Mouse (Mus musculus) cerebellum, adult 8-10 months (tissue): Measurements from ENCODE around the gene Gipc2.
A peak's percentile ranks its signal among the peaks of the same experiment; 100 is the strongest.

ENCODE experiments used
- DNase-seq: peaks from one replicate; pipeline ENCODE4 v3.0.0; 2022

The Gipc2 gene

DNA sequence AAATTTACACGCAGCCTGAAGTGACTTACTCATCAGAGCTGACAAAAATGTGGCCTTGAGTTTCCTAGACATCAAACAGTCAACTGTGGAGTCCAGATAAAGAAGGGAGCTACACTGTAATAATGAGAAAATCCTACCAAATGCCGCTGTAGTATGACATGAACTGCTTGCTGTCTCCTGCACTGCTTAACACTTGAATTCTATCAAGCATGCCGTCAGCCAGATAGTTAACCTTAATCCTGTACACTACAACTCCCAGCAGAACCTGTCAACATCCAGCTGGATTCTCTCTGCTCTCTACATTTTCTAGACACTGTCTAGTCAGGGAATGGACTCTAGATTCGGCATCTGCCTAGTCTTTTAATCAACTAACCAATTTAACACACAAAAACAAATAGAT is 23.3 kb upstream of the Gipc2 start:
- DNase-seq = no peak

DNA sequence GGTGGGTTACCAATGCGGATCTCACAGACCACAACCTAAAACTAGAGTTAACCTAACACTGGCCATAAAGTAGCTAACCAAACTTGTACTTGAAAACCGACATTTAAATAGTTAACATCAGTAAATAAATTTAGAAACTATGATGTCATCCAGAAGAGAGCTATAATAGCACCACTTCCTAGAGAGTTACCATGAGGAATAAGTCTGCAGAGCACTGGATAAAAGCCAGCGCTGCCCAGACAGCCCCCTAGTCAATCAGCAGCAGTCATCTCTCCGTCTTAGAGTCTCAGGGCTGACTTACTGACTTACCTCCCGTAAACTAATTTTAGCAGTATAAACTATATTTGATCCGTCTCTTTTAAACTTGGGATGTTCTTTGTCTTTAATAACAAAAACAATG is 20.1 kb upstream of the Gipc2 start:
- no peak for DNase-seq

DNA sequence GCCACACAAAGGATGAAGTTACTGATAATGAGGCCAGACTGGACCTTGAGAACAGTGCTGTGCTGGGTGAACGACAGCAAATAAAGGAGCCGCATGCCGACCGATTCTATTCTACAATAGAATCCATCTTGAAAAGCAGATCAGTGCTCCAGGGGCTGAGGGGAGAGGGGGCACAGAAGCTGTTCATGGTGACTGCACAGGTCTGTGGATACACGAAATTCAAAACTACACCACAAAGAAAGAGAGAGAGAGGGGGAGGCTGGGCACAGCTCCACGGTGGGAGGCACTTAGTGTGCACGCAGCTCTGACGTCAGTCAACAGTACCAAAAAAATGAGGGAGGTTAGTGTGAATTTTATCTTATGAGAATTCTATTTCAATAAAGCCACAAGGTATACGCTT is 17.5 kb upstream of the Gipc2 start:
- DNase-seq = no peak

DNA sequence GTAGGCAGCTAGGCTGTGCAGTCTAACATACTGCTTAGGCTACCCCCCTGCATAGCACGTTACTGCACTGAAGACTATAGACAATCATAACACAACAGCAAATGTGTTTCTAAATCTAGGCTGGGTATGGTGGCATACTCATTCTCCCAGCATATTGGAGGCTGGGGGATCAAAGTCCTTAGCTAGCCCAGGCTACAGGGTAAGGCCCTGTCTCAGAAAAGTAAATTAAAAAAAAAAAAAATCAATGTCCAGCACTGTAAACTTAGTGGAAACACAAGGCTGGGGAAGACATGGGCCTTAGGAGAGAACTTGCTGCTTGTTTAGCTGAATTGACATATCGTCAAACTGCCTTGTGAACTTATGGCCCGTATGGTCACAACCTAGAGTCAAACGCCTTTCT is 14.6 kb upstream of the Gipc2 start:
- DNase-seq = no peak

DNA sequence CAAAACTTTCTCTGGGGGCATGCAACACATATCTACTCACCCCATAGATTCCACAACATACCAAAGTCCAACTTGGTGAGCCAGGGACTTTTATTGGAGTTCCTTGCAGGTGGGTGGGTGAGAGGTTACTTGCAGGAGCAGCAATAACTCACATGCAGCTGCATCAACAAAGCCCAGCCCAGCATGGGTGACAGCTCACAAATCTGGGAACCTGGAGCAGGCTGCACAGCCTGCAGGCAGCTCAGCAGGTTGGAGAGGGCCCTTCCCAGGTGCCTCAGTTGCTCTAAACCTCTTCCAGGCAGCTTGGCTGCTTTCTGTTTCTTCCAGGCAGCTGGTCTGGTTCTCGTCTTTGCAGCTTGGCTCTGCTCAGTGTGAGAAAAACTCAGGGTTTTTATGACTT is 13.3 kb upstream of the Gipc2 start:
- DNase-seq = no peak

DNA sequence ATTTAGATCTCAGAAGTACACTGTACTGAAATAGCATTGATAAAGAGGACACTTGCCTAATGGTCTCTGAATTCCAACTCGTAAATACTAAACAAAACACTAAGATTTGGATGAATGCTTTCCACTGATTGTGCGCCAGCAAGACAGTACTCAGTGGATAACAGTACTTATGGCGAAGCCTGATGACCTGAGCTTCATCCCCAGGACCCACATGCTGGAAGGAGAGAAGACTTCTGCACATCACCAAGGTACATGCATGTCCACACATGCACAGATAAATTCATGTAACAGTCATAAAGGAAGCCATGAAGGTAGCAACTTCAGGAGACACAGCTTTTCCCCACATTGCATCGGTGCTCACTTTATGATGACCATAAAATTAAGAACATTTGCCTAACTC is 12.8 kb upstream of the Gipc2 start:
- no peak for DNase-seq

DNA sequence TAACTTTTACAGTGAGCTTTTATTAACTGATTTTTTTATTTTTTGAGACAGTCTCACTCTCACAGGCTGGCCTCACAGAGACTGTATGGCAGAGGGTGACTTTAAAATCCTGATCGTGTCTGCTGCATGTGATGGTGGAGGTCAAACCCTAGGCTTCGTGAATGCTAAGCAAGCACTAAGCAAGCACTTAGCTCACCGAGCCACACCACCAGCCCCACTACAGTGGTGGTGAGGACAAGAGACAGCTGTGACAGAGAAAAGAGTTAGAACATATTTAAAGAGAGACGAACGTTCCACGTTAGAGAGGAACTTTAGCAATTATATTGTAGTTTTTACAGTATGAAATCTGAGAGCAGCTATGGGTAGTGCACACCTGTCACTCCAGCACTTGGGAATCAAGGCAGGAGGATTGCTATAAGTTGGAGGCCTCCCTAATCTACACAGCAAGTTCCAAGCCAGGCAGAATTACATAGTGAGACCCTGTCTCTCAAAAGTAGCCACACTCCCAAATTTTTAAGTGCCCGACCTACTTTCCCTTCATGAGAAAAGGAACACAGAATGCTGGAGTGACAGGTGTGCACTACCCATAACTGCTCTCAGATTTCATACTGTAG is 6.4 kb upstream of the Gipc2 start:
- DNase-seq = no peak

DNA sequence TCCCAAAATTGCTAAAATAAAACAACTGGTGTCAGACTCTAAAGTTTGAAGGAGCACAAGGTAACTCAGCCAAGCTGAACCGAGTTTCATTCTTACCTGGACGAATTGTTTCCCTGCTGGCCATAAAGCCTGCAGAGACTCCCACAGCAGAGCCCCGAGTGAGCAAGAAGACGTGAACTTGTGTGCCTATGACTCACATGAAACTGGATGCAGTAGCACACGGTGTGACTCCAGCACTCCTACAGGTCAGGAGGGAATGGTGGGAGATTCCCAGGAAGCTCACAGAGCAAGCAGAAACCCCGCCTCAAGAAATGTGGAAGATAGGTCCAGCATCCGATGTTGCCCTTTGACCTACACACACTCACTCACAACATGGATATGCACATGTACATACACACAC is 5.8 kb upstream of the Gipc2 start:
- DNase-seq = no peak

DNA sequence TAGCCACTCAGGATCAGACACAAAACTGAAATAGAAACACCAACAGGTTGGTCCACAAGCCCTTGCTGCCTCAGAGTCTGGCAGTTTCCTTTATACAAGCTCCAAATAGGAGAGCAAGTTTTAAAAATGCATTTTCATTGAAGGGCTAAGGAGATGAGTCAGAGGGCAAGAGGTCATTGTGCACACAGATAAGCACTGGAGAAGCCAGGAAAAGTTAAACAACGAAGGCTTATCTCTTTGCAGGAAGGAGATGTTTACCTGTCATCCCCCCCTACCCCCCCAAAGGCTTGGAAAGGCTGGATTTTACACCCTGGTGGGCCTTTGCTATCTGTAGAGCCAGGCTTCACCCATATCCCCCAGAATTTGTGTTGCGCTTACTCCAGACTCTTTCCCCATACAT is 5.2 kb upstream of the Gipc2 start:
- DNase-seq = no peak

DNA sequence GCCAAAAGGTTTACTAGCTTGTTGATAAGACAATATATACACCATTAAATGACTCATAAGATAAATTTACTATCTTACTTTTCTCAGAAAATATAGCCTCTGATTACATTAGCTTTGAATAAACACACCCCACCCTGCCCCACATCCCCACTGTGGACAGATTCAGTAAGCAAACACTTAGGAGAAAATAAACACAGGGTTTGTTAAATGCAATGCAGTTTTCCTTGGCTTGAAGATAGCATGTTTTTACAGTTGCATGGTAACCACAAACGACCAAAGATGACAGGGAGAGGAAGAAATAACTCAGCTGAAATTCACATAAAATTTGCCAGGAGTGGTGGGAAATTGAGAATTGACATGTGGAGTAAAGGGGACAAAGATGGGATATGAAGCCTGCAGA is 4.4 kb upstream of the Gipc2 start:
- no peak for DNase-seq

DNA sequence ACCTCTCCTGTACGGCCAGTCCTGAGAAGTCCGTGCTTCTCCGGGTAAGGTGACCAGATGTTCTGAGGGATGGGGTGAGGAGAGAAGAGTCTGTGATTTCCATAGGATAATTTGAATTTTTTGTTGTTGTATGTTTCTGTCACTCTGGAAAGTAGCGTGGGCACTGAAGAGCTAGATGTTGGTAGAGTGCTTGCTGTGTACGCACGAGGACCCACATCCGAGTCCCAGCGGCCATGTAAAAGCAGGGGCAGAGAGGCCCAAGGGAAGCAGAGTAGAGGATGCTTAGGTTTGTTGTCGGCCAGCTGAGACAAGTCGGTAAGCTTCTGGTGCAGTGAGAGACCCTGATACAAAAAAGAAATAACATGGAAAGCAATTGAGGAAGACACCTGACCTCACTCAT is 2.0 kb upstream of the Gipc2 start:
- no peak for DNase-seq

DNA sequence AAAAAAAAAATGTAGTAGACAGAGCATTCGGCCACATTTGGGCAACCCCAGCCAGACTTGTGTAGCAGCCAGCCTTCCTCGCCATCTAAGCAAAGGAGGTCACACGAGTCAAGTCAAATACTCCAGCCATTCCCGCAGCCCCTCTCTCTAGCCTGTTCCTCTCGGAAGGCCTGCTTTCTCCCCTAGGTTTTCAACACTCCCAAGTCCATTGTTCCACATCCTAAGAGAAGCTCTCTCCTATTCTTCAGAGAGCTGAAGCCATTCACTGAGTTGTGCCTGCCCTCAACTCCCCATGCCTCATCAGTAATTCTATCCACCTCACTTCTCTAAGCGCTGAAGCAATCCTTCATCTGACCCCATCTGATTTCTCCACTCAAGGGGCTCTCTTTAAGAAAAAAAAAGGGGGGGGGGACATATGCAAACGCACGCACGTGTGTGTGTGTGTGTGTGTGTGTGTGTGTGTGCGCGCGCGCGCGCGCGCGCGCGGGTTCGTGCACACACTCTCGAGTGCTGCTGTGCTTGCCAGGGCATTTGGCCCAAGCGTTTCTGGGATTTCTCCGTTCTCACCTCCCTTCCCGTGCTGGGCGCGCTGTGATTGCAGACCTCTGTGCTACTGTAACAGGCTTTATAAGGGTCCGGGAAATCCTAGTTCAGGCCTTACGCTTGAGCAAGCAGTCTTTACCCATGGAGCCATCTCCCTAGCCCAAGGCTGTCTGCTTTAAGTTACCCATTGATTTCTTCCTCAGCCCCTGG is 845 bp upstream of the Gipc2 start:
- DNase-seq = peak; percentile 15

DNA sequence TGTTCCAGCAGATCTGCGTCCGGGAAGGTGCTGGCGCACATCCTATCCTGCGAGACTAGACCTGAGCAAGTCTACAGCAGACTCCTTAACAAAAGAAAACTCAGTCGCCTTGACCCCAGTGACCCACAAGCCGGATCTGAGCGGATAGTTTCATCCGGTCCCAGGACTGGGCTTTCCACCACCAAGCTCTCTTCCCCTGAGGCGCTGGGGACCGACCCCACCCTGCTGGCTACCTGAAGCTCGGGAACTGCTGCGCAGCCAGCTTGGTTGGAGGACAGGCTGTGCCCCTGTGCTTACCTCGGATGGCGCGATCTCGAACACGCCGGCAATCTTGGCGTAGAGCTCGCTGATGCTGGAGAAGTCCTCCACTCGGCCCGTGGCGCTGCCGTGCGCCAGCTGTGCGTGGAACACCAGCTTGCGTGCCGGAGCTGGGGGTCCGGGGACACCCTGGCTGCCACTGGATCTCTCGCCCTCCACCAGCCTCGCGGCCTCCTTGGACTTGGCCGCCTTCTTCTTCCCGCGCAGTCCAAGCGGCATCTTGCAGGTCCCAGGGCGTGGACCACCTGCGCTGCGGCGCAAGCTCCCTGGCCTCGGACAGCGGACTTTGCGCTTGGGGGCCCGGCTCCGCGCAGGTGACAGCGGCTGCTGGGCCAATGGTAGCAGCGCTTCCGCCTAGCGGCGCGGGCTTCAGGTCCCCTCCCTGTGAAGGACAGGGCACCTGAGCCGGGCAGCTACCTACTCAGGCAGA is 505 bp downstream of the Gipc2 start:
- DNase-seq = peak; percentile 49

DNA sequence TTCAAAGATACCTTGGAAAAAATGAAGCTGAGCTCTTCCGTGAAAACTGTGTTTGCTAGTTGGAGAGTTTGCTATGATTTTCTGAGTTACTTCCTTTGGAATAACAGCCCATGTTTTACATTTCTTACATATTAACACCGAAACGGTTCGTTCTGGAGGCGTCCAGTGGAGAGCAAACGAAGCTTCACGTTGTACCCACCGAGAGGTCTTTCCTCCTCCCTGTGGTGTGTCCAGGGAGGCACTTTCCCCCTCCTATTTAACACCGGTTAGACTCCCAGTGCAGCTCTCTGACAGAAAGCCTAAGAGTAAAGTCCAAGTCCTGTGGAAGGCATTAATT is 1.0 kb downstream of the Gipc2 start:
- DNase-seq = no peak

DNA sequence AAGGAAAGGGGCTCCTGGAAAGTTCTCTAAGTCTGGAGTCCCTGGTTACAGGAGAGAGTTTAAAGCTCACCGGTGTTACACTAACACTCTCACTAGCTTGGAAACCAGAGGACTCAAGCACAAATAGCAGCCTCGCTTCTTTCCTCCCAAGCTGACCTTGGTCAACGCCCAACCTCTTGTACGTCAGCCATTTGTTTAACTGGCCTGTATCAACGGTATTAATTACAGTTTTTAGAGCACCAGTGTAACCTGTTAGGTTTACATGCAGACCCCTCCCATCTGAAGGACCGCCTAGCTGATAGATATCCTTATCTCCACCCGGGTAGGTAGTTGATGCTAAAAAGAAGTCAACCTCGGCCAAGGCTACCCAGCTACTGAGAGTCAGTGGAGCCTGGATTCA is 2.7 kb downstream of the Gipc2 start:
- DNase-seq = no peak

DNA sequence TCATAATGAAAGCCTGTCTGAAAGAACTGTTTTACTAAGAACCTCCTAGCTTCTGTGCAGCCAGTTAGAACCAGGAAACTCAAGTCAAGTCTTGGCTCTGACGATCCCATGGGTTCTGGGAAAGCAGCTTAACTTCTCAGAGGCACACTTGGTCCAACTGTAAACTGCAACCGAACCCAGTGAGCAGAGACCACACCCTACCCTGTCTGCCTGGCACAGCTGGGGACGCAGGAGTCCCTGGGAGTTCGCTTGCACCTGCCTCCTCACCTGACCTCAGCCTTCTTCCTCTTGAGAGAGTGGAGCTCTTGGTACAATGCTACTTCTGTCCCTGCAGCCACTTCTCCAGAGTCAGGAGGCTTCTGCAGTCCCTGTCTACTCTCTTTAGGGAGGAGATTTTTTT is 5.4 kb downstream of the Gipc2 start:
- no peak for DNase-seq

DNA sequence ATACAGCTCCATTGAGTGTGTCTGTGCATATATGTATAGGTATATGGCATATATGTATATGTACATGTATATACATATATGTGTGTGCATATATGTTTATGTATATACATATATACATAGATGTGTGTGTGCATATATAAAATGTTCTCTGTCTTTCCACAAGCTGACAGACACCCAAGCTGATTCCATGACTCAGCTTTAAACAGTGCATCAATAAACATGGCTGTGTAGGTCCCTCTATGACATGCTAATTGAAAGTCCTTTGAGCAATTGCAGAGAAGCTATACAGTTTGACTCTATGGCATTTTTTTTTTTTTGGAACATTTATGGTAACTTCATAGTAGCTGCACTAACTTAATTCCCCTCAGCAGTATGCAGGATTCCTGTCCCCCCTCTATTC is 6.7 kb downstream of the Gipc2 start:
- DNase-seq = no peak

DNA sequence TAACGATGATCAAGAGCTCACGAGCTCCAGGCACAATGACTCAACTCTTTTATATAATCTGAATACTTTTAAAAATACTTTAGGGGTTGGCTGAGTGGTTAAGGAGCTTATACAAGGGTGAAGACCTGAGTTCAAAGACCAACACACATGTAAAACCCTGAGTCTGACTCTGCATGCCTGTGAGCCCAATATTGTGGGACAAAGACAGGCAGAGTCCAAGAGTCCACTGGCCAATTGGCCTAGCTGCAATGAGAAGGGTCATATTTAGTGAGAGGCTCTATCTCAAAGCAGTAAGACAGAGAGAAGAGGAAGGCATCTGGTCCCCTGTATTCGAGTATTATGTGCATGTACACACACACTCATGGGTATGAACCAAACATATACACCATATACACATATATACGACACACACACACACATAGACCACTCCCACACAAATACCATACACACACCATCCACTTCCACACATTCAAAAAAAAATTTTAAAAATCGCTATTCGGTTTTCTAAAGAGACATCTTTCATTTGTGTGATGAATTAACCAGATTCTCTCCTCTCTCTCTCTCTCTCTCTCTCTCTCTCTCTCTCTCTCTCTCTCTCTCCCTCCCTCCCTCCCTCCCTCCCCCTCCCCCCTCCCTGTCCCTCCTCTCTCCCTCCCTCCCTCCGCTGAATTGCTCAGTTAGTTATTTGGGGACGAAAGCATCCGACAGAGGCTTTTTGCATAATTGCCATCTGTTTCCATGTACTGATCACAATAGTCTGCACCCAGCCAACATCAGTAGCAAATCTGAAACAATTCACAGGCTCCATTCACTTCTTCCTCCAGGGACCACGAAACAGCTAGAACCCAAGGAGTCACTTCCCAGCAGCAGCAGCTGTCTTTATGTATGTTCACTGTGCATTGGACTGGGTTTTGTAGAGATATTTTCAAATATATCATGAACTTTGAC is 7.4 kb downstream of the Gipc2 start:
- DNase-seq = no peak

DNA sequence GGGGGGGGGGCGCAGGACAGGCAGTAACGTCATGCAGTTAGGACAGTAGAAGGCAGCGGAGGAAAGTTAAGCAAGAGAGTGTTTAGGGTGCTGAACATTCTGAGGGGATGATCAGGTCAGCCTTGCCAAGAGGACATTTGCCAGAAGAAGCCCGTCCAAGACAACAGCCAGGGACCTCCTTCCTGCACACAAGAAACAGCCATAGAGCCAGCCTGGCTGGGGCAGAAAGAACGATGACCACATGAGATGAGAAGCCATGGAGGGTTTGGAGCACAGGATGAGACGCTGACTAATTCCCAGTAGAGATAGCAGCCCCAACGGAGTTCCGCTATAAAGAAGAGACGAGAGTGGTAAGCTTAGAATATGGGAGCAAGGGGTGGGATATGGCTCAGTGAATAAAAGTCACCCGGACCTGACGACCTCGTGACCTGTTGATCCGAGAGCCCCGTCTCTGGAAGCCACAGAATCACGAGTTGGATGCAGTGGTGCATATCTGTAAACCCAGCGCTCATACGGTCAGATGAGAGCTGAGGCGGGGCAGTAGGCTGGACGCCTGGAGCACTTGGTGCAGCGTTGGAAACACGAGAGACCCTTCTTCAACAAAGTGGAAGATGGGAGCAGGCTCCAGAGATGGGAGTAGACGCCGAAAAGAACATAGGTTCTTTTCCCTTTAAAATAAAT is 9.1 kb downstream of the Gipc2 start:
- DNase-seq = no peak

DNA sequence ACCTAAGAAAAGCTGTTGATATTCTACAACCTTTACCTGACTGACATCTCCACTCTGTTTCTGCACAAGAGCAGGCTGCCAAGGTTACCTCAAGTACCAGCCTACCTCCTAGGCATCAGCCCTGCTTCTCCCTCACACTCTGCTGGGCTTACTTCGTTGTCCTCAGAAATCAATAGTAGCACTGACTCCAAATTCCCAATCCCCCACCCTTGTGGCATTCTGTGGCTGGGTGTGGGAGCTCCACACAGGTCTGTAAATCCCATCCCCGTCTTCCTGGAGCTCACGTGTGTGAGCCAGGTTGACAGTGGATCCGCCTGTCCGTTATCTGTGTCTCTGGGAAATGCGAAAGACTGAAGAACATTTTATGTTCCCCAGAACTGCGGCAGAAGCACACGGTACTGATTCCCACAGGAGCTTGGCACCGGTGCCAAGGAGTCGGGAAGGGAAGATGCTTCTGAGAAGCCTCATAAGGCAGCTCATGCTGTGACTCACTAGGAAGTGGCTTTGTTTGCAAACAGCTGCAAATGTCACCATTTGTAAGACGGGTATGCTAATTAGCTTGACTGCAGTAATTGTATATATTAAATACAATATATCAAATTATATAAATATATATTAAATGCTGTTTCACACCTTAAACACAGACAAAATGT is 10.6 kb downstream of the Gipc2 start:
- no peak for DNase-seq

DNA sequence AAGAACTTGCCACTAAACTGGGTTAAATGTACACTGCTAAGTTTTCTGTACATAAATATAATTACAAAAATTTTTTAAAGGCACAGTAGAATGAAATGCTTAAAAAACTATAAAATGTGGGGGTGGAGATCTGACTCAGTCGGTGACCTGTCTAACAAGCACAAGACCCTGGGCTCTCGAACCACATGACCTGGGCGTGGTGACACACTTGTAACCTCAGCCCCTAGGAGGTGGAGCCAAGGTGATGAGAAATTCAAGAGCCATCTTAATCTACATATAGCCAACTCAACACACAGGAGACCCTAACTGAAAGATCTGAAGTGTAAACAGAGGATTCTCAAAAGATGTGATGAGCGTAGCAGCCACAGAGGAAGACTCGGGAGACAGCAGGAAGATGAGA is 11.9 kb downstream of the Gipc2 start:
- DNase-seq = no peak

DNA sequence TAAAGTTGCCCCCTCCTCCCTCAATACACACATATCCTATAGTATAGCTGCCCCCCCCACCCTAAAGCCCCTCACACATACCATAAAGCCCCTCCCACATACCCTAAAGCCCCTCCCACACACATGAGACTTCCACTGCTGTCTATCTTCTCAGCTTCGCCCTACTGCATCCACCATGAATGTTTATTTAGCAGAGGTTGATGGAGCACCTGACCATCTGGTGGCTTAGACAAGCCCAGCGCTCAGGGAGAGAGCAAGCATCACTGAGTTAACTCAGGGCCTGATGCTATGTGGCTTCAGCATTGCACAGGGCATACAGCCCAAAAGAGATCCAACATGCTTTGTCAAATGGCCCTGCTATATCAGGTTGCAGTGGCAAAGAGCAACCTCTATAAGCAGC is 12.9 kb downstream of the Gipc2 start:
- DNase-seq = no peak
